Mouse (Mus musculus) limb, embryonic 14.5 days (tissue): ENCODE results near the gene Zfp652. TPM values are rescaled to one million over a fixed set of nuclear protein-coding genes. Genes with fewer than 3 reads are reported as not detected.
A peak's percentile ranks its signal among the peaks of the same experiment; 100 is the strongest.

ENCODE experiments used
- ATAC-seq: fragments of 200-750 bp; cut with Nextera tagmentation; 2 replicates; pipeline ENCODE4 v1.8.0; 2017; ENCODE audit warnings: low read depth, moderate number of reproducible peaks, moderate TSS enrichment; ENCODE audit not compliant: low FRiP score
- DNase-seq: peaks from one replicate; pipeline ENCODE4 v3.0.0-alpha.2; 2015; ENCODE audit warnings: low spot score
- H3K27ac ChIP-seq: fragments of 300-500 bp; sonication (generic); replicated peaks from 2 replicates; pipeline ENCODE4 v1.5.1; 2014; ENCODE audit warnings: low read depth, mild to moderate bottlenecking, low read length, moderate library complexity, mixed read lengths
- H3K27me3 ChIP-seq: fragments of 300-500 bp; sonication (generic); 2 replicates; pipeline ENCODE4 v1.6.1; 2014; ENCODE audit warnings: low read length, mixed read lengths; ENCODE audit not compliant: control insufficient read depth, insufficient read depth
- H3K36me3 ChIP-seq: fragments of 300-500 bp; sonication (generic); 2 replicates; pipeline ENCODE4 v1.6.1; 2014; ENCODE audit warnings: mild to moderate bottlenecking, low read length, moderate library complexity, mixed read lengths; ENCODE audit not compliant: control insufficient read depth, insufficient read depth
- H3K4me1 ChIP-seq: fragments of 300-500 bp; sonication (generic); 2 replicates; pipeline ENCODE4 v1.6.1; 2014; ENCODE audit warnings: antibody characterized with exemption, low read length, mixed read lengths; ENCODE audit not compliant: control insufficient read depth, insufficient read depth
- H3K4me2 ChIP-seq: fragments of 300-500 bp; sonication (generic); replicated peaks from 2 replicates; pipeline ENCODE4 v1.6.1; 2014; ENCODE audit warnings: low read depth, mild to moderate bottlenecking, low read length, moderate library complexity; ENCODE audit not compliant: severe bottlenecking
- H3K4me3 ChIP-seq: fragments of 300-500 bp; sonication (generic); replicated peaks from 2 replicates; pipeline ENCODE4 v1.5.1; 2014; ENCODE audit warnings: low read length
- H3K9ac ChIP-seq: fragments of 300-500 bp; sonication (generic); 2 replicates; pipeline ENCODE4 v1.6.1; 2014; ENCODE audit warnings: mild to moderate bottlenecking, low read depth, low read length, moderate library complexity; ENCODE audit not compliant: severe bottlenecking
- H3K9me3 ChIP-seq: fragments of 300-500 bp; sonication (generic); 2 replicates; pipeline ENCODE4 v1.6.1; 2016; ENCODE audit warnings: low read length; ENCODE audit not compliant: control insufficient read depth
- POLR2A ChIP-seq: fragments of 200-500 bp; IDR thresholded peaks from 2 replicates; pipeline ENCODE4 v1.8.0; 2012; ENCODE audit warnings: inconsistent platforms, mild to moderate bottlenecking, moderate library complexity, borderline replicate concordance; ENCODE audit not compliant: insufficient read depth, insufficient read length; ENCODE audit errors: extremely low read depth
- WGBS: fragments of 180-500 bp; shearing (Covaris S2); extraction: QIAGEN DNeasy Blood & Tissue Kit; methylation state at CpG from one replicate; pipeline ENCODE4 v1.1.7; 2014; 5-methylcytosine and 5-hydroxymethylcytosine counted together
- polyA plus RNA-seq, 2 experiments: library from polyadenylated mRNA; depleted of rRNA in 1 of 2; stranded (reverse) in 1 of 2; unstranded in 1 of 2; fragments of >200 nt; fragmentation: Nextera tagmentation in 1 of 2; extraction: Ambion mirVana in 1 of 2; gene quantifications; 2 replicates each; pipeline versions ENCODE4 v1.2.1 to v1.2.3; 2012 to 2014

Zfp652 gene
- polyA plus RNA-seq, 2 experiments: 13.8 to 25.3 TPM

GRCm38 (mm10) chr11:95831641-95832040 is 119.2 kb downstream of the Zfp652 start:
- DNase-seq: no peak
- Histone ChIP-seq H3K4me1 (peaks cover 19% of the 10 kb centered on the region), H3K9ac (no peak overlapping the region), H3K9me3 (no peaks in the 10 kb centered on the region), H3K36me3 (no peaks in the 10 kb centered on the region), H3K27me3 (peaks cover 97% of the 10 kb centered on the region), H3K27ac (no peak overlapping the region), H3K4me3 (peak overlapping the region; percentile 33), H3K4me2 (no peak overlapping the region; the same call in 1 of the 2 replicates)
- TF ChIP-seq POLR2A: no peak
- no peak for ATAC-seq
- WGBS: 5% methylated on average over 15 of the region's 15 CpGs

GRCm38 (mm10) chr11:95832129-95833005 is 119.9 kb downstream of the Zfp652 start:
- Histone ChIP-seq H3K9ac (no peak overlapping the region), H3K9me3 (no peaks in the 10 kb centered on the region), H3K4me1 (peaks cover 25% of the 10 kb centered on the region), H3K27me3 (peaks cover 90% of the 10 kb centered on the region), H3K36me3 (no peaks in the 10 kb centered on the region), H3K4me3 (no peak overlapping the region), H3K27ac (no peak overlapping the region), H3K4me2 (no peak overlapping the region)
- DNase-seq (no peak), ATAC-seq (no peak)
- TF ChIP-seq POLR2A: no peak
- 36% methylated on average over 16 of the region's 18 CpGs for WGBS

- DNase-seq (no peak), ATAC-seq (no peak)
- Histone ChIP-seq H3K9ac (no peak overlapping the region), H3K4me2 (no peak overlapping the region), H3K27ac (no peak overlapping the region), H3K4me1 (peaks cover 28% of the 10 kb centered on the region), H3K27me3 (peaks cover 85% of the 10 kb centered on the region), H3K4me3 (no peak overlapping the region), H3K36me3 (no peaks in the 10 kb centered on the region), H3K9me3 (no peaks in the 10 kb centered on the region)
- WGBS: 22% methylated on average over 8 of the region's 8 CpGs
- no peak for TF ChIP-seq POLR2A
These were observed 120.6 kb downstream of the Zfp652 start for GRCm38 (mm10) chr11:95833006-95833570.

- peaks cover 28% of the 10 kb centered on the region for H3K4me1 ChIP-seq
These were observed 121.2 kb downstream of the Zfp652 start for GRCm38 (mm10) chr11:95833631-95834142.

GRCm38 (mm10) chr11:95834143-95834667 is 121.7 kb downstream of the Zfp652 start:
- DNase-seq (no peak), ATAC-seq (peak; percentile 49; the same call in 1 of the 2 replicates)
- Histone ChIP-seq H3K27ac (no peak overlapping the region), H3K4me2 (no peak overlapping the region), H3K4me3 (no peak overlapping the region), H3K4me1 (peaks cover 28% of the 10 kb centered on the region), H3K27me3 (peaks cover 74% of the 10 kb centered on the region), H3K36me3 (no peaks in the 10 kb centered on the region), H3K9ac (no peak overlapping the region), H3K9me3 (no peaks in the 10 kb centered on the region)
- TF ChIP-seq POLR2A: no peak
- WGBS: 5% methylated on average over 22 of the region's 22 CpGs

More at GRCm38 (mm10) chr11:95833631-95834142, 121.2 kb downstream of the Zfp652 start:
- H3K27ac ChIP-seq: no peak overlapping the region
- H3K4me2 ChIP-seq: no peak overlapping the region
- no peaks in the 10 kb centered on the region for H3K9me3 ChIP-seq
- H3K9ac ChIP-seq: no peak overlapping the region
- TF ChIP-seq POLR2A: no peak
- 8% methylated on average over 18 of the region's 18 CpGs for WGBS
- DNase-seq: no peak
- peak; percentile 25; the same call in 1 of the 2 replicates for ATAC-seq
- peaks cover 79% of the 10 kb centered on the region for H3K27me3 ChIP-seq
- H3K4me3 ChIP-seq: no peak overlapping the region
- no peaks in the 10 kb centered on the region for H3K36me3 ChIP-seq
